Mouse (Mus musculus): ENCODE measurements at regions not wholly inside any gene's neighbourhood (a gene's known extent, or its start where the extent isn't known, plus 50 kb on each side); places are given as distances from the start of the nearest gene placed in this dataset.

DNA sequence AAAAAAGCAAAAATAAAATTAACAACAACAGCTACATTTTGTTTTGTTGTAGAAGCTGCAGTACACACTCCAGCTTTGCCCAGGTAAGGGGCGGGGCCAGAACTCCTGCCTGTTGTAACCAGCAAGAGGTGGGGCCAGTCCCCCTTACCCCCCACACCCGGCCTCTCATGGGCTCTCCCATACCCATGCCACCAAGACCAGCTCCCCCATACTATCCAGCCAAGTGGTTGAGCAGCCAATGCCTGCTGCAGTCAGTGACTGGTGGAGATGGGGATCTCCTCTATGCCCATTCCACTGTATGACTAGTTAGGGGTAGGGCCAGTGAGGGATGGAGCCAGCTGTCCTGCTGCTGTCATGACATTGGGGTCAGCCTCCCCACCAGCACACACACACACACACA lies 180.5 kb upstream of the Tmpo start:
- TF ChIP-seq CTCF (IDR thresholded peaks at IDR 0.05 in 2 of 3, conservative IDR thresholded peaks at IDR 0.05 in 1 of 3; ENCODE audit: control insufficient read depth in 1 of 3, insufficient read depth in 1 of 3, low read depth in 2 of 3, low read length in 3 of 3, poor library complexity in 1 of 3, severe bottlenecking in 1 of 3): no peak
- TF ChIP-seq POLR2A (IDR thresholded peaks at IDR 0.05; ENCODE audit: control insufficient read depth in 1 of 2, insufficient read depth in 1 of 2, low read depth in 1 of 2, low read length in 2 of 2, poor library complexity in 1 of 2): no peak
- TF ChIP-seq USF1 (IDR thresholded peaks at IDR 0.05; ENCODE audit: low read depth, low read length): no peak
- no peak for TF ChIP-seq GABPA (IDR thresholded peaks at IDR 0.05; ENCODE audit: low read depth, low read length)
- TF ChIP-seq CHD1 (IDR thresholded peaks at IDR 0.05; ENCODE audit: low read depth, low read length): no peak
- no peak for TF ChIP-seq POLR2AphosphoS5 (IDR thresholded peaks at IDR 0.05; ENCODE audit: borderline replicate concordance, low read depth, low read length)
- no peak for TF ChIP-seq MAX (IDR thresholded peaks at IDR 0.05; ENCODE audit: low read length)
